Mouse (Mus musculus): ENCODE data around the gene Ap1s1.

The Ap1s1 gene

DNA sequence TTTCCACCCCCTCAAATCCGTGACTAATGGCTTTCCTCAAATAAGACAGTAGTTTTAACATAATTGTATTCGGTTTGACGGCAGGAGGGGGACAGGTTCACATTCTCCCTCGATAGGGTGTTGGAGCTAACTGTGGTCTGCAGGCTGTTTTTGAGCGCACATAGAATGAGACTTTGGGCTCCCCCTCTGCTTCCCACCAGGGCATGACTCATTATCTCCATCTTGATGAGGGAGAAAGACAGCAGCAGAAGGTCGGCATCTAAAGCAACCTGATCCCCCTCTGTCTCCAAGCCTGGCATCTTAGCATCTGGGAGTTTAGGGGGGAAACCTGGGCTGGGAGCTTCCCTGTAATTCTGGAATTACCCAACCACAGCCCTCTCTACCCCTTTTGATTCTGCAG lies 19.5 kb upstream of the Ap1s1 start:
- DNase-seq (ENCODE audit: low read depth), result no peak

DNA sequence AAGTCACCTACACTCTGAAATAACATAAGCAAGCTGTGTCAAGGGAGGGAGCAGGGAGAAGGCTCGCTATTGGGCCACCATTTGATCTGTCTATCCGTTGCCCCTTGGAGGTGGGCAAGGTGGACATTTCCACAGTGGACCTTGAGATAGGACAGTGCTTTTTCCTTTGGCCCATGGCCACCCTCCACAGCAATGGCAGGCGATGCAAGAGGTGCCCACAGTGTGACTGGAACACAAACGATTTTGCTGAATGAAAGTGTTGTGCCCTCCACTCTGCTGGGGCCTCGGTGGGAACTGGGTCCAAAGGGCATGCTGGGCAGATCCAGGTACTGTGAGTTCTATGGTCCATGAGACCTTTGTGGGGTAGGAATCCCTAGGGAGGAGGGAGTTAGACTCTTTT lies 16.7 kb upstream of the Ap1s1 start:
- no peak for DNase-seq (ENCODE audit: low read depth)

DNA sequence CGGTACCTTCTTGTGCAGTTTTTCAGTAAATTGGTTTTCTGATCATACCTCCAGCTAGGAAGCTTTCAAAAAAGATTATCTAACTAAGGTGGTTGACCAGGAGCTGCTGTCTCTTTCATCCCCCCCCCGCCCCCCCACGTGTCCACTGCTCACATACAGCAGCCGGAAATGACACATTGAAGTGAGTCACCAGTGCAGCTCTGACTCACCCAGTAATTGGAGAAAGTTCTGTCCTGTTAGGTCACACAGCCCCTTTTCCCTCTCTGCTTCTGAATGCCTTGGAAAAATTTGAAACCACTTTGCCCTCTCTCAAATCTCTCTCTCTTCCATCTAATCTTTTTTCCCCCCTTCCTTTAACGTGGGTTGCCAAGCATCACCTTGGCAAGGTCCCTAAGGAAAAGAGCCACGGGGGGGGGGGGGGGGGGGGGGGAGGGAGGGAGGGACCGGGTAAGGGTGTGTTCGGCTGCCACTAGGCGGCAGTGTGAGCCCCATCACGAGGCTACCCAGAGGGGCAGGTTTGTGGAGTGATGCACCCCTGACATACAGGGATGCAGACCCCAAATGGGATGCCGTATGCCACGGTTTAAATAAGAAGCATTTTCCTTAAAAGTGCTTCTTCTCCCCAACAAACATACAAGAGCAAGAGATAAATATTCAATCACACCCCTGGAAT lies 16.0 kb upstream of the Ap1s1 start:
- peak; percentile 47 for DNase-seq (ENCODE audit: low read depth)

DNA sequence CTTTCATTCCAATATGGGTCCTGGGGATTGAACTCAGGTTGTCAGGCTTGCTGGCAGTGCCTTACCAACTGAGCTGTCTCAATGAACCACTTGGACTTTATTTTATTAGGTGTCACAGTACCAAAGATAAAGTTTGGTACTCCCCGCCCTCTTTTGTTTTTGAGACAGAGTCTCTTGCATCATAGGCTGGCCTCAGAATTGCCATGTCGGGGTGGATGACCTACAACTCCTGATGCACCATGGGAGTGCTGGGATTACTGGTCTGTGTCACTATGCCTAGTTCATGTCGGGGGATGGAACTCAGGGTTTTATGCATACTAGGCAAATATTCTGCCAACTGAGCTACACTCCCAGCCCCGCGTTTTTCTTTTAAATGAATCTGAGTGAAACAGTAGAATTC lies 8.9 kb upstream of the Ap1s1 start:
- DNase-seq (ENCODE audit: low read depth), result no peak

DNA sequence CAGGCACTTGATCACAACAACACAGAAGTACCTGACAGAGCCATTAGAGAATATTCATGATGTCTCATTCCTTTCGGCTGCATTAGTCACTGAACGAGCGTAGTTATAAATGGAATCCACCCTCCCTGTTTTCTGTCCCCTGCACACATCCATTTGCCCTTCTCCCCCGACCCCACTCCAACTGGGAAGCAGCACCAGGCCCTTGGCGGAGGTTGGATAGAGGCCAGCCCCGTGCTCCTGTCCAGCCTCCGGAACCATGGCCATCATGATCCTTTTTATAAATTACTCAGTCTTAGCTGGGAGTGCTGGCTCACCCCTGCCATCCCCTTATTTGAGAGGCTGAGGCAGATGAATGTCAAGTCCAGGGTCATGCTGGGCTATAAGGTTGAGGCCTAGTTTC lies 8.4 kb upstream of the Ap1s1 start:
- DNase-seq (ENCODE audit: low read depth), result no peak

DNA sequence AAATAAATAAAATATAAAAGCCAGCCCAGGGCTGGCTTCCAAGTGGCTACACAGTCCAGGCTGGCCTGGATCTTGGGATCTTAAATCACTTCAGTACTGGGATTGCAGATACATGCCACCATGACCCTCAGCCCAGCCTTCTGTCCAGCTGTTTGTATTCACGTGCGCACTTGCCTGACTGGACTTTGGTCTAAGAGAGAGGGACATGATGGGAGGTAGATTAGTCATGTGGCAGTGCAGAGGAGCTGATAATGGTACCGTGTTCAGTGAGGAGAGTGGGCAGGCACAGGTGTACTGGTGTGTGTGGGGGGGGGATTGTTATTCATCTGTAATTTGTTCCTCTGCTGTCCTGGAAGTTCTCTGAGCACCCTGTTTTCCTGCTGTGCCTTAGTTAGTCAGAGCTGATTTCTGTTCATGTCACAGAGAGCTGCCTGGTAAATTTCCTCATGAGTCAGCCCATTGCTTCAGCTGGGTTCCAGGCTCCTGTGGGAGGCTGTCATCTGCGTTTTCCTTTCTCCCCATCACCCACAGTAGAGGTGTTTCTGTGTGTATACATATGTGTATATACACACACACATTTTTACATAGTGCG lies 6.1 kb upstream of the Ap1s1 start:
- no peak for DNase-seq (ENCODE audit: low read depth)

DNA sequence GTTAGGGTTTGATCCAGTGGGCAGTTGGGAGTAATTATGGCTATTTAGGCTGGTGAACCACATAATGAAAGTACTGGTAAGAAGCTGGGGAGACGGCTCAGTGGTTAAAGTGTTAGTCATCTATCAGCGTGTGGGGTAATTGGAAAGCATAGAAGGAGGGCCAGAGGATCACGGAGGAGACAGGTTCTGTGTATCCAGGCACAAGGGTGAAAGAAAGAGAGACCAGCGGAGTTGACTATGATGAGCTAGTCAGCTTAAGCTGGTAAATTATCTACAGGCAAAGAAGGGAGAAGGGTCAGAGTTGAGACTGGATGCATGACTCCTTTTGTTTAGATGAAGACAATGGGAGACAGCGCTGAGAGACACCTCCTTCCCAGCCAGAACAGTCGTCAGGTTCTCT lies 5.2 kb upstream of the Ap1s1 start:
- no peak for DNase-seq (ENCODE audit: low read depth)

DNA sequence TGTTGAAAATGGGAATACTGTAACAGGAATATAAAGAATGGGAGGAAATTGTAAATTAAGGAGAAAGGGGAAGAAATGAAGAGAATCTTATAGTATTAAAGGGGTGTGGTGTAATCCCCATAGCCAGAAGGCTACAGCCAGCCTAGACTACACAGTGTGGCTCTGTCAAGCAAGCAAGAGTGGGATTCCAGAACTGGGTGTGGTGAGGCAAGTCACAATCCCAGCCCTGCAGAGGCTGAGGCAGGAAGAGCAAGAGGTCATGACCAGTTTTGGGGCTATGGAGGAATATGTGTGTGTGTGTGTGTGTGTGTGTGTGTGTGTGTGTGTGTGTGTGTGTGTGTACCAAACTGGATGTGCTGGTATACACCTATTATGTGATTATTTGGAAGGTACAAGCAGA lies 1.1 kb upstream of the Ap1s1 start:
- DNase-seq (ENCODE audit: low read depth), result peak; percentile 32

DNA sequence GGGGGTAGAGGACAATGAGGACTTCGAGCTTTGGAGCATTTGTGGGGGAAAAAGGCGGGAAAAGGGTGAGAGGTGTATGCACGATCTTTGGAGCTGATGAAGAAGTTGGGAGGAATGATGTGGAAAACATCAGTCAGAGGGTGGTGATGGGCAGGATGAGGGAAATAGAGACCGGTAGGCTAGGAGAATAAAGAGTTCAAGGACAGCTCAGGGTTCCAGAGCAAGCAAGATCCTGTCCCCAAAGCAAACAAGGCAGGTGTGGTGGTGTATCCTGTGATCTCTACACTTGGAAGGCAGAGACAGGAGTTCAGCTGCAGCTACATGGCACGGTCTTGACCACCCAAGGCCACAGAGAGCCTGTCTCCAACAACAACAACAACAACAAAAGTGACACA lies 386 bp upstream of the Ap1s1 start:
- DNase-seq (ENCODE audit: low read depth), result no peak

DNA sequence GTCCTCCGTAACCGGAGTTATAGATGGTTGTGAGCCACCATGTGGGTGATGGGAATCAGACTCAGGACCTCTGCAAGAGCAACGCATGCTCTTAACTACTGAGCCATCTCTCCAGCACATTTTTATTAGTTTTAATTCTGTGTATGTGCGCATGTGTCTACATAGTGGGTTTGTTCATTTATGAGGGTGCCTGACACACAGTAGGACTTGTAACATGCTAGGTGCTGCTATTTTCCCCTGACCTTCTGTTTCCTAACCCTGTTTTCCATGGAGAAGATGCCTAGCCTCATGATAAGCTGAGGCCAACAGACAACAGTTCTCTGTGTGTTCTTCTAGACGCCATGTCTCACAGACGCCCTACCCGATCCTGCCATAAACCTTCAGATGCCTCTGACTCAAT lies 1.9 kb downstream of the Ap1s1 start:
- DNase-seq (ENCODE audit: low read depth), result no peak

DNA sequence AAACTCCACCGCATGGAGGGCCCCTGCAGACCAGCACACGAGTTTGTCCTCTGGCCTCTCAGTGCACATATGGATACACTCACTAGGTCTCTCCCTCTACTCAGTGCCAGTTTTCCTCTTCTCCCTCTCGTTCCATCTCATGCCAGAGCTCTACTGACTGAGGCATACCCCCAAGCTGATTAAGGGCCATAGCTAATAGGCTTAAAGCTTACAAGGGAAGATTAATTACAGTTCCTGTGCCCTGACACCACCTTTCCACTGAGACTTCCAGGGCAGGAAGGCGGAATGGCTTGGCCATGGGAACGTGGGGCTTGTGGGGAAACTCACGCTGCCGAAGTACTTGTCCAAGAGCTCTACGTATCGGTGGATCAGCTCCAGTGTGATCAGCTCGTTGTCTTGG lies 4.5 kb downstream of the Ap1s1 start:
- DNase-seq (ENCODE audit: low read depth), result no peak

DNA sequence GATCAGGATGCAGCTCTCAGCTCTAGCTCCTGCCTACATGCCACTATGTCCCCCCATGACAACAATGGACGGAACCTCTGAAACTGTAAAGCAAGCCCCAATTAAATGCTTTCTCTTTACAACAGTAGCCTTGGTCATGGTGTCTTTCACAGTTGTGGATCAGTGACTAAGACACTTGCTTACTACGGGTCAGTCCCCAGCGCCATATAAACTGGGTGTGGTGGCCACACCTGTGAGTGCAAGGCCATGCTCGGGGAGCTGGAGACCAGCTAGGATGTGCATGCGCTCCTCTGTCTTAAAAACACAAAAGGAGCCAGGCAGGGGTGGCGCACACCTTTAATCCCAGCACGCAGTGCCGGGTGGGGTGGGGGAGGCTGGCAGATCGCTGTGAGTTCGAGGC lies 6.5 kb downstream of the Ap1s1 start:
- no peak for DNase-seq (ENCODE audit: low read depth)

DNA sequence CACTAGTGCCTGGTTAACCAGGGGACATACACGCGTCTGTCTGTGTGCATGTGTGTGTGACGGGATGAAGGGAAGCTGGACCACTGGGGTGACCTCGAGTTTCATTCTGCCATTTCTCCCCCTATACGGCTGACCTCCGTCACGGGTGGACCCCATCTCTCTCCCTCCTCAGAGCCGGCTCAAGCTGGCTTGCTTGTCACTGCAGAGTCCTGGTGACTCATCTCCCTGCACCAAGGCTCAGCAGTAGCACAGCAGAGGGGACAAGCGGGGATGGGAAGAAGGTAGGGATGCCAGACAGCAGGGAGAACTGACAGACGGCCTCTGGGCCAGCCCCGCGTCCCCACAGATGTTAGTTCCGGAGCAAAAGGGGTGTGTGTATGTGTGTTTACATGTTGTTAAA lies 9.7 kb downstream of the Ap1s1 start:
- DNase-seq (ENCODE audit: low read depth), result no peak

DNA sequence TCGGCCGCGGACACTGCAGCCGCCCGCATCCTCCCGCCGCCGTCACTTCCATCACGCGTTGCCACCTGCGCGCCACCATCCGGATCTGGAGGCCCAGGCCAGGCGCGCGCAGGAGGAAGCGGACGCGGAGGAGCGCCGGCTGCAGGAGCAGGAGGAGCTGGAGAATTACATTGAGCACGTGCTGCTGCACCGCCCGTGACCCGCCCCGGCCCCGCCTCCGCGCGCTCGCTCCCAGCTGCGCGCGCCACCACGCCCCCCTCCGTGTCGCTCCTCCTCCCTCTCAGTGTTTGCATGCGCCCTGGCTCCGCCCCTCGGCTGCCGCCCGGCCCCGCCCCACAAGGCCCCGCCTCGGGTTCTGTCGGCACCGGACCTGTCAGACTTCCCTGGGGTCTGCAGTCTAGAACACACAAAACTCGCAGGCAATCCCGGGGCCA lies 13.3 kb downstream of the Ap1s1 start:
- DNase-seq (ENCODE audit: low read depth), result peak; percentile 93

DNA sequence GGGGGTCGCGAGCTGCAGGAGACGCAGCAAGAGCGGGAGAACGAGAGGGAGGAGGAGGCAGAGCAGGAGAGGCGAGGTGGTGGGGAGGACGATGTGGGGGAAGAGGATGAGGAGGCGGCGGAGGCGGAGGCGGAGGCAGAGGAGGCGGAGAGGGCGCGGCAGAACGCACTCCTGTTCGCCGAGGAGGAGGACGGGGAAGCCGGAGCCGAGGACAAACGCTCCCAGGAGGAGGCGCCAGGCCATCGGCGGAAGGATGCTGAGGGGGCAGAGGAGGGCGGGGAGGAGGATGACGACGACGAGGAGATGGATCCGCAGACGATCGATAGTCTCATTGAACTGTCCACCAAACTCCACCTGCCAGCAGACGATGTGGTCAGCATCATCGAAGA lies 13.9 kb downstream of the Ap1s1 start:
- DNase-seq (ENCODE audit: low read depth), result peak; percentile 63

DNA sequence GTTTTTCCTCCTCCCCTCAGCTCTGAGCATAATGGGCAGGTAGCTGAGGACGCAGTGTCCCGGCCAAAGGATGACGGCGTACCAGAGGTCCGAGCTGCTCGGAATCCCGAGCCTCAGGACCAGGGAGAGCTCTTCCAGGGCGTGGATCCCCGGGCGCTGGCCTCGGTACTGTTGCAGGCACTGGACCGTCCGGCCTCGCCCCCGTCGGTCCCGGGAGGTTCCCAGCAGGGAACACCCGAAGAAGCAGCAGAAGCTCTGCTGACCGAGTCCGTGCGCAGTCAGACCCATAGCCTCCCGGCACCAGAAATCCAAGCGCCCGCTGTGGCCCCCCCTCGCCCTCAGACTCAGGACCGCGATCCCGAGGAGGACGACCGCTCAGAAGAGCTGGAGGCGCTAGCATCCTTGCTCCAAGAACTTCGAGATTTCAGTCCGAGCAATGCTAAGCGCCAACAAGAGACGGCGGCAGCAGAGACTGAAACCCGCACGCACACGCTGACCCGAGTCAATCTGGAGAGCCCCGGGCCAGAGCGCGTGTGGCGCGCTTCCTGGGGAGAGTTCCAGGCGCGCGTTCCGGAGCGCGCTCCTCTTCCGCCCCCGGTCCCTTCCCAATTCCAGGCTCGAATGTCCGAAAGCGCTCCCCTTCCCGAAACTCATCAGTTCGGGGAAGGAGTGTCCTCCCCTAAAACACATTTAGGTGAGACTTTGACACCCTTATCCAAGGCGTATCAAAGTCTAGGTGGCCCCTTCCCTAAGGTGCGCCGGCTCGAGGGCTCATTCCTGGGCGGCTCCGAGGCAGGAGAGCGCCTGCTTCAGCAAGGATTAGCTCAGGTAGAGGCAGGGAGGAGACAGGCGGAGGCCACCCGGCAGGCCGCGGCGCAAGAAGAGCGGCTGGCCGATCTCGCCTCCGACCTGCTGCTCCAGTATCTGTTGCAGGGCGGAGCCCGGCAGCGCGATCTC lies 14.6 kb downstream of the Ap1s1 start:
- DNase-seq (ENCODE audit: low read depth), result peak; percentile 36

DNA sequence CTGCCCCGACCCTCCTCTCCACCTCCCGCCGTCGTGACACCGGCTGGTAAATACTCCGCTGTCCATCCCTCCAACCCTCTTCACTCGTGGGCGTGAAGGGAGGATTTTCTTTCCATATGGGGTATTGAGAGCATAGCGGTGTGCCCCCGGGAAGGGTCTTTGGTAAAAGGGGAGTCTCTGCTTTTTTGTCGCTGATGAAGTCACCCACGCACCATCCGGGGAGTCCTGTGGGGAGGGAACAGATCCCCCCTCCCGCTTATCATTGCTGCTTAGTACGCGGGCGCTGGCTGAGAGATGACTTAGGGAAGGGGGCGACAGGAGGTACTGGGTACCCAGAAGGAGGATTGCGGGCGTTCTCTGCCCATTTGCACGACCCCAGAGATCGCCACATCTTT lies 15.5 kb downstream of the Ap1s1 start:
- no peak for DNase-seq (ENCODE audit: low read depth)

DNA sequence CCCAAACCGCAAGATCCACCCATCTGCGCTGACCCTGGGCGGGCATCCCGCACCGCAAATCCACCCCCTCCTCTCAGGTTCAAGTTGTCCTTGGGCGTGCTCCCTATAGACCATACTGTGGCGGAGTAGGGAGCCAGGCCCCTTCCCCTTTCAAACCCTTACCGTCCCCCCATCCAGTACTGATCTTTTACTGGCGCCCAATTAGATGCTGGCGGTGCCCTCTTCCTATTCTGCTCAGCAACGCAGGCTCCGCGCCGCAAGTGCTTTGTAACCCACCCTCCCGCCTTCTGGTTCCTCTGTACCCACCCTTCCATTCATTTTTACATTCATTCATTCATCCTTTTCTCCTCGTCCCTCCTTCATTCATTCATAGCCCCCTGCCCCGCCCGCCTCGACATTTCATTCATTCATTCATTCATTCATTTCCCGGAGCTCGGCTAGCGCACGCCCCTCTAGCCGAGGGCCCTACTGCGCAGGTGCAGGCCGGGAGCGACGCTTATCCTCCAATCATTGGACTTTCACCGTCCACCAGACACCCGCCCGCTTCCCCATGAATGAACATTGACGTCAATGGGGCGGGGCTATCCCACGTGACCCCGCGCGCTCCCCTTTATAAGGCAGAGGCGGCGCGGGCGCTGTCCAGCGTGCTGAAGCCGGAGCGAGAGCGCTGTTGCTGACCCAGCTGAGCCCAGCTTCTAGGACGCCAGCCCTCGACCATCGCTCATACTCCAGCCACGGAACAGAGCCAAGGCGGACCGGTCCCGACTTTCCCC lies 16.1 kb downstream of the Ap1s1 start:
- peak; percentile 97 for DNase-seq (ENCODE audit: low read depth)

DNA sequence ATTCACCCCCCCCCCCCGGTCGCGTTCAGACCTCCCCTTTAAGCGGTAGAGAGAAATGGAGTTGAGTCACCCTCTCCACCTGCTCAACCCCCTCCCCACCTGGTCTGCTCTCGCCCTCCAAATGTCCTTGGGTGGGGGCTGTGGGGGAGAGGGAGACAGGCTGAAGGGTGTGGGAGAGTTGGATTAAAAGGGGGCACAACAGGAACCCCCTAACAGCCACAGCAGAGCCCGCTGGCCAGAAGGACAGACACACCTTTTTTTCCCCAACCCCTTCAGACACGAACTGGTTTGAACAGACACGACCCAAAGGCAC lies 16.7 kb downstream of the Ap1s1 start:
- DNase-seq (ENCODE audit: low read depth), result no peak

DNA sequence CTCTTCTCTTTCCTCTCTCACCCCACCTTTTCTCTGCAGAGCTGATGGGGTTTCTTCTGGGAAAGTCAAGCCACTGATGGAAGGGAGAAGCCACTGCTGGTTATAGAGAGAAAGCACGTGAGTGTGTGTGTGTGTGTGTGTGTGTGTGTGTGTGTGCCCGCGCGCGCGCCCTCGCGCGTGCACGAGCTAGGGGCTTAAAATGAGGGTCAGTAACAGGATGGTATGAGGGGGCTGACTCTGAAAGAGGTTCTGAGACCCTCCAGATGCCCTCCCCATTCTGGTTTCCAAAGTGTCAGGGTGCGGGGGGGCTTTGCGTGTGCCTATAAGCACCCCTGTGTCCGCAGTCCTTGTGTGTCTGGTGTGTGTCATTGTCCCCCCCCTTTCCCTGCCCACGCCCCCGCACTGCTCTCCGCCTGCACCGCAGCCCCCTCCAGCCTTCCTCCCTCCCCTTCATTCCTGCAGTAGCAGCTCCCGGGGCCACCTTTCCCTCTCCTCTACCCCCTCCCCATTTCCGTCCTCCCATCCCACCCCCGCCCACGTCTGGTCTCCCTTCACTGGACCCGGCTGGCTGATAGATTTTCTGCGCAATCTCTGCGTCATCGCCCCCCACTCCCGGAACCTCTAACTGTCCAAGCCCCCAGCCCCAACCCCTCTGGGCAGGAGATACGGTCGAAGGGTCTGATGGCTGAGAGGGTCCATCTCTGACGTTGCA lies 17.2 kb downstream of the Ap1s1 start:
- DNase-seq (ENCODE audit: low read depth), result peak; percentile 16

DNA sequence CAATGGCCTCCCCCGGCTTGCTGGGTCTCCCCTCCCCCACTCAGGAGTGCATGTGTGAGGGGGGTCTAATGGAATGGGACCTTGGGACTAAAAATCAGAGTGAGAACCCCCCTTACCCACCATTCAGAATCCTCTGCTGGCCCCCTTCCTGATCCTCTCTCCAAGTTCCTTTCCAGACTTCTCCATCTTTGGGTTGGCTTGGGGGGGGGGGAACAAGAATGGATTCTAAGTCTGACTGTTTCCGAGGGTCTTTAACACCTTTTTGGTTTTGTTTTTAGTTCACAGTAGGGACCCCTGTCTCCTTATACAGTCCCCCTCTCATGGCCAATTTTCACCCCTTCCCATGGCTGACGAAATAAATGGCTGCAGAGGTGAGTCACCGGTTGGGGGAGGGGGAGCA lies 19.8 kb downstream of the Ap1s1 start, which contains the start of gene Vgf:
Vgf (plus strand) TSS at position 301 of the 400 bp plus-strand sequence.
- DNase-seq (ENCODE audit: low read depth), result peak; percentile 12

DNA sequence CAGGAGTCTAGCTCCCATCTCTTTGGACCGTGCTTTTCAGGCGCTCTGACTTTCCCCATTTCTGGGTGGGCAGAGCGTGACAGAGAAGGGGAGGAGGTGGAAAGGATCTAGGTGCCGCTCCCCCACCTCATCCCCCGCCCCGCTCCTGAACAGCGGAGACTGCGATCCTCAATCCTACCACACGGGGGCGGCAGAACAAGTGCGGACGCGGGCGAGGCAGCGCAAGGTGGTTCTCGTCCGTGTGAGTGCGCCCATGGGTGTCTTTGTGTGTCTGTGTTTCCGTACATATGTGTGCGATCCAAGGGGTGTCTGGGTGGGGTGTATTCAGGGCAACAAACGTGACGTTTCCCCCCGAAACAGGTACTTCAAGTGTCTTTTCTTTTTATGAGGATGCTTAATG lies 20.8 kb downstream of the Ap1s1 start:
- peak; percentile 88 for DNase-seq (ENCODE audit: low read depth)

Measured in induced T-regulatory cell, adult 2 months (primary cell).